Mouse (Mus musculus) lung, postnatal 0 days (tissue): Measurements from ENCODE around the gene Vps52.
"Not testable (repeated sequence)": the region's sequence is repeated elsewhere in the genome, so short reads cannot be mapped to it uniquely, and the experiment has no call there.

ENCODE experiments used
- CTCF ChIP-seq: IDR thresholded peaks from 2 replicates; pipeline ENCODE4 v1.5.1; 2016; ENCODE audit warnings: antibody characterized with exemption, mild to moderate bottlenecking
- EP300 ChIP-seq: IDR thresholded peaks from 2 replicates; pipeline ENCODE4 v1.6.1; 2016; ENCODE audit warnings: antibody characterized with exemption, mild to moderate bottlenecking, control low read depth

- TF ChIP-seq CTCF, EP300: not testable (repeated sequence)
Measured at GRCm38 (mm10) chr17:34000796-34001195, 45.2 kb downstream of the Vps52 start.
